Mouse (Mus musculus) midbrain, postnatal 0 days (tissue): Measurements from ENCODE around the gene Olfr735. TPM values are rescaled to one million over a fixed set of nuclear protein-coding genes. Genes with fewer than 3 reads are reported as not detected.
A peak's percentile ranks its signal among the peaks of the same experiment; 100 is the strongest.

ENCODE experiments used
- ATAC-seq: fragments of 200-750 bp; cut with Nextera tagmentation; 2 replicates; pipeline ENCODE4 v1.8.0; 2017; ENCODE audit warnings: moderate number of reproducible peaks, mild to moderate bottlenecking, moderate TSS enrichment, moderate library complexity; ENCODE audit not compliant: low FRiP score
- DNase-seq: peaks from one replicate; pipeline ENCODE4 v3.0.0-alpha.2; 2015; ENCODE audit warnings: low spot score
- H3K27ac ChIP-seq: fragments of 300-500 bp; sonication (generic); 2 replicates; pipeline ENCODE4 v1.5.1; 2014; ENCODE audit warnings: low read depth, mild to moderate bottlenecking, low read length, mixed read lengths
- H3K27me3 ChIP-seq: fragments of 300-500 bp; sonication (generic); 2 replicates; pipeline ENCODE4 v1.6.1; 2014; ENCODE audit warnings: low read length, control low read depth, mixed read lengths; ENCODE audit not compliant: insufficient read depth
- H3K36me3 ChIP-seq: fragments of 300-500 bp; sonication (generic); 2 replicates; pipeline ENCODE4 v1.6.1; 2014; ENCODE audit warnings: low read length, control low read depth, mixed read lengths; ENCODE audit not compliant: insufficient read depth
- H3K4me1 ChIP-seq: fragments of 300-500 bp; sonication (generic); 2 replicates; pipeline ENCODE4 v1.6.1; 2014; ENCODE audit warnings: mild to moderate bottlenecking, control low read depth, antibody characterized with exemption, low read length, mixed read lengths; ENCODE audit not compliant: insufficient read depth
- H3K4me2 ChIP-seq: fragments of 300-500 bp; sonication (generic); 2 replicates; pipeline ENCODE4 v1.6.1; 2014; ENCODE audit warnings: low read depth, mild to moderate bottlenecking, low read length, mixed read lengths; ENCODE audit not compliant: poor library complexity, severe bottlenecking
- H3K4me3 ChIP-seq: fragments of 300-500 bp; sonication (generic); 2 replicates; pipeline ENCODE4 v1.5.1; 2014; ENCODE audit warnings: low read depth, mild to moderate bottlenecking, low read length, moderate library complexity
- H3K9ac ChIP-seq: fragments of 300-500 bp; sonication (generic); replicated peaks from 2 replicates; pipeline ENCODE4 v1.6.1; 2014; ENCODE audit warnings: mild to moderate bottlenecking, low read length, moderate library complexity, mixed read lengths; ENCODE audit not compliant: poor library complexity, severe bottlenecking
- H3K9me3 ChIP-seq: fragments of 300-500 bp; sonication (generic); 2 replicates; pipeline ENCODE4 v1.6.1; 2016; ENCODE audit warnings: low read length, control low read depth
- CTCF ChIP-seq: IDR thresholded peaks from 2 replicates; pipeline ENCODE4 v1.5.1; 2016; ENCODE audit warnings: antibody characterized with exemption, mild to moderate bottlenecking
- WGBS: fragments of 180-500 bp; shearing (Covaris S2); extraction: QIAGEN DNeasy Blood & Tissue Kit; methylation state at CpG from one replicate; pipeline ENCODE4 v1.1.7; 2014; 5-methylcytosine and 5-hydroxymethylcytosine counted together
- polyA plus RNA-seq: library from polyadenylated mRNA; unstranded; fragments of >200 nt; fragmentation: Nextera tagmentation; extraction: Ambion mirVana; gene quantifications from 2 replicates; pipeline ENCODE4 v1.2.1, GENCODE M21; 2015
- total RNA-seq: library from RNA; depleted of rRNA; stranded (reverse); fragments of >200 nt; gene quantifications from 2 replicates; pipeline ENCODE4 v1.2.3, GENCODE M21; 2014; rRNA removed

The Olfr735 gene
- total and polyA plus RNA-seq, 2 experiments from 2014 or later, result not detected

GRCm38 (mm10) chr14:50352438-50352837 is 3.8 kb upstream of the Olfr735 start:
- DNase-seq (no peak), ATAC-seq (no peak)
- 58% methylated on average over 3 of the region's 3 CpGs for WGBS

GRCm38 (mm10) chr14:50326661-50327060 is 22.0 kb downstream of the Olfr735 start, which contains the start of gene Olfr734:
TSS of gene Olfr734 (minus strand) at chr14:50326761.
- no peak within 1 kb of the TSS for H3K4me2 ChIP-seq
- DNase-seq, result no peak
- H3K27me3 ChIP-seq, result no peaks in the 10 kb centered on the region
- no peak within 1 kb of the TSS for H3K9ac ChIP-seq
- TF ChIP-seq CTCF, result no peak
- H3K36me3 ChIP-seq, result no peaks in the 10 kb centered on the region
- H3K27ac ChIP-seq, result no peak within 1 kb of the TSS
- no peaks in the 10 kb centered on the region for H3K4me1 ChIP-seq
- H3K4me3 ChIP-seq, result no peak within 1 kb of the TSS
- no peaks in the 10 kb centered on the region for H3K9me3 ChIP-seq
- 66% methylated on average over 1 of the region's 1 CpGs for WGBS
- ATAC-seq, result no peak

More at GRCm38 (mm10) chr14:50352438-50352837, 3.8 kb upstream of the Olfr735 start:
- Histone ChIP-seq H3K9me3 (no peaks in the 10 kb centered on the region), H3K36me3 (no peaks in the 10 kb centered on the region), H3K4me2 (no peak overlapping the region), H3K27me3 (no peaks in the 10 kb centered on the region), H3K9ac (no peak overlapping the region), H3K4me3 (no peak overlapping the region), H3K4me1 (no peaks in the 10 kb centered on the region), H3K27ac (no peak overlapping the region)
- peak; percentile 32 for TF ChIP-seq CTCF

DNA sequence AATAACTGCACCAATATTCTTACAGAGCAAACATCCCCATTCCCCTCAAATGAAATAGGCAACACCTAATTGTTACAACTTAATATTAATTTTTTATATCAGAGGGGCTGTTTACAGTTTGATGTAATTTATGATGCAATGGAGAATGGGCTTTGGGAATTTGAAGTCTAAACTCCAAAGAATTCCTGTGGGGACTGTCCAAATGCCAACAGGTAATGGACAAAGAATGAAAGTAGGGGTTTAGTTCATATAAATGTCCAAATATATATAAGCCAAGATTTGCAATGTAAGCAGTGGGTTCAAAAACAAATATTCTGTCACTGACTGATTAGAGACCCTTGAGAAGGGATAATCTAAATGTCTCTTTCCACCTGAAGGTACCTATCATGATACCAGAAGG is 47.2 kb downstream of the Olfr735 start, which contains the start of gene Olfr733:
TSS of gene Olfr733 (minus strand) at position 101 of the 400 bp plus-strand sequence.
- H3K4me1 ChIP-seq, result no peaks in the 10 kb centered on the region
- ATAC-seq (no peak), DNase-seq (no peak)
- no peaks in the 10 kb centered on the region for H3K36me3 ChIP-seq
- H3K27ac ChIP-seq, result no peak within 1 kb of the TSS
- no peaks in the 10 kb centered on the region for H3K9me3 ChIP-seq
- no peak within 1 kb of the TSS for H3K4me3 ChIP-seq
- no peak within 1 kb of the TSS for H3K9ac ChIP-seq
- H3K4me2 ChIP-seq, result no peak within 1 kb of the TSS
- no peak for TF ChIP-seq CTCF
- no peaks in the 10 kb centered on the region for H3K27me3 ChIP-seq

Other genes starting within 250 kb of the Olfr735 start
- not detected in 2 replicates for gene Olfr727, start 225.7 kb downstream of the Olfr735 start, total RNA-seq
- not detected in 2 replicates for gene Olfr727, start 225.7 kb downstream of the Olfr735 start, polyA plus RNA-seq
- gene Olfr728, start 206.2 kb downstream of the Olfr735 start, total RNA-seq, result not detected in 2 replicates
- not detected in 2 replicates for gene Olfr728, start 206.2 kb downstream of the Olfr735 start, polyA plus RNA-seq
- not detected in 2 replicates for gene Olfr729, start 196.0 kb downstream of the Olfr735 start, total RNA-seq
- gene Olfr729, start 196.0 kb downstream of the Olfr735 start, polyA plus RNA-seq, result not detected in 2 replicates
- not detected in 2 replicates for gene Olfr730, start 160.7 kb downstream of the Olfr735 start, total RNA-seq
- not detected in 2 replicates for gene Olfr730, start 160.7 kb downstream of the Olfr735 start, polyA plus RNA-seq
- gene Olfr731, start 107.0 kb downstream of the Olfr735 start, total RNA-seq, result not detected in 2 replicates
- gene Olfr731, start 107.0 kb downstream of the Olfr735 start, polyA plus RNA-seq, result not detected in 2 replicates
- gene Olfr732, start 64.7 kb downstream of the Olfr735 start, total RNA-seq, result not detected in 2 replicates
- gene Olfr732, start 64.7 kb downstream of the Olfr735 start, polyA plus RNA-seq, result not detected in 2 replicates
- gene Olfr733, start 47.4 kb downstream of the Olfr735 start, total RNA-seq, result not detected in 2 replicates
- gene Olfr733, start 47.4 kb downstream of the Olfr735 start, polyA plus RNA-seq, result not detected in 2 replicates
- not detected in 2 replicates for gene Olfr734, start 22.1 kb downstream of the Olfr735 start, total RNA-seq
- gene Olfr734, start 22.1 kb downstream of the Olfr735 start, polyA plus RNA-seq, result not detected in 2 replicates
- not detected in 2 replicates for gene Tlr11, start 9.0 kb upstream of the Olfr735 start, total RNA-seq
- gene Tlr11, start 9.0 kb upstream of the Olfr735 start, polyA plus RNA-seq, result not detected in 2 replicates
- not detected in 2 replicates for gene Olfr736, start 32.3 kb upstream of the Olfr735 start, total RNA-seq
- not detected in 2 replicates for gene Olfr736, start 32.3 kb upstream of the Olfr735 start, polyA plus RNA-seq
- gene Olfr738, start 58.7 kb upstream of the Olfr735 start, total RNA-seq, result not detected in 2 replicates
- not detected in 2 replicates for gene Olfr738, start 58.7 kb upstream of the Olfr735 start, polyA plus RNA-seq
- not detected in 2 replicates for gene Olfr739, start 69.8 kb upstream of the Olfr735 start, total RNA-seq
- gene Olfr739, start 69.8 kb upstream of the Olfr735 start, polyA plus RNA-seq, result not detected in 2 replicates
- not detected in 2 replicates for gene Olfr740, start 96.7 kb upstream of the Olfr735 start, total RNA-seq
- not detected in 2 replicates for gene Olfr740, start 96.7 kb upstream of the Olfr735 start, polyA plus RNA-seq
- gene Olfr741, start 123.9 kb upstream of the Olfr735 start, total RNA-seq, result not detected in 2 replicates
- gene Olfr741, start 123.9 kb upstream of the Olfr735 start, polyA plus RNA-seq, result not detected in 2 replicates
- not detected in 2 replicates for gene Olfr742, start 154.7 kb upstream of the Olfr735 start, total RNA-seq
- not detected in 2 replicates for gene Olfr742, start 154.7 kb upstream of the Olfr735 start, polyA plus RNA-seq
- not detected in 2 replicates for gene Olfr743, start 173.0 kb upstream of the Olfr735 start, total RNA-seq
- gene Olfr743, start 173.0 kb upstream of the Olfr735 start, polyA plus RNA-seq, result not detected in 2 replicates